Mouse (Mus musculus) mouse trophoblast stem cell (cell line): Measurements from ENCODE around the gene Arhgef12.
"Not testable (repeated sequence)": the region's sequence is repeated elsewhere in the genome, so short reads cannot be mapped to it uniquely, and the experiment has no call there.

Experiments
- in situ Hi-C, 2 experiments: fragments of 300-500 bp; cut with MseI, MboI; formaldehyde crosslinking; loops; 2 replicates in 1 of 2; 3 replicates in 1 of 2; pipeline ENCODE4 v1.15.1; 2025

Arhgef12 gene

DNA sequence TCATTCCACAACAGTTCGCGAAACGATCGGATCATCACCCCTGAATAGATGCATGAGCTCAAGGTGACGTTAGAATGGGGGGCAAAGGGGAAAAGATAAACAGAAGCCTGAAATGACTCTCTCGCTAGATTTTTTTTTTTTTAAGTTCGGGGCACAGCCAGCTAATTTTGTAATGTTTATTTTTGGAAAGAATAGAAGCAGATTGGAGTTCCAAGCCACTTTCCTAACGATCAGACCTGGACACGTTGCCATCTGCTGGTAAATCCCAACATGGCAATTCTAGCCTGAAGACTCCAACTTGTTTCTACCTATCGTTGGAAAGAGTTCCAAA, at the start of gene Arhgef12:
TSS of gene Arhgef12 (minus strand) at position 53 of the 331 bp plus-strand sequence.
- in situ Hi-C loops: loop anchor here in 1 of 2 experiments (10.0 kb wide), 1 partner anchor 102 kb away; no protein-coding TSS in a partner anchor

- in situ Hi-C loops: no loop called here
Observed at GRCm38 (mm10) chr9:43155960-43156359, 48.9 kb upstream of the Arhgef12 start.

DNA sequence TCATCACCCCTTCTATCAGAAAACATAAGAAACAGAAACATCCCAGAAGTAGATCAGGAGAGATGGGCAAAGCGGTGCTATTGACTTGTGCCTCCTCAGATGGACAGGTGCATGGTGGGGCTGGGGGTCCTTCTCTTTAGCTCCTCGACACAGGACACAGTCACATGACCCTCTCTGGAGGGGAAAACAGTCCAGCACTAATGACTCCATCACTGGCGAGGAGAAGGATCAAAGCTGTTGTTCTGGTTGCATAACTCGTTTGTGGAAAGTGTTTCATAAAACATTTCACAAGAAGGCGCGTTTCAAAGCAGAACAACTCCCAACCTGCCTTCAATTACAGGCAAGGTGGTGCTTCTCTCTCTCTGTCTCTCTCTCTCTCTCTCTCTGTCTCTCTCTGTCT, 44.7 kb upstream of the Arhgef12 start:
- in situ Hi-C loops: no loop called here

GRCm38 (mm10) chr9:43150957-43151356, 43.9 kb upstream of the Arhgef12 start:
- in situ Hi-C loops: no loop called here

DNA sequence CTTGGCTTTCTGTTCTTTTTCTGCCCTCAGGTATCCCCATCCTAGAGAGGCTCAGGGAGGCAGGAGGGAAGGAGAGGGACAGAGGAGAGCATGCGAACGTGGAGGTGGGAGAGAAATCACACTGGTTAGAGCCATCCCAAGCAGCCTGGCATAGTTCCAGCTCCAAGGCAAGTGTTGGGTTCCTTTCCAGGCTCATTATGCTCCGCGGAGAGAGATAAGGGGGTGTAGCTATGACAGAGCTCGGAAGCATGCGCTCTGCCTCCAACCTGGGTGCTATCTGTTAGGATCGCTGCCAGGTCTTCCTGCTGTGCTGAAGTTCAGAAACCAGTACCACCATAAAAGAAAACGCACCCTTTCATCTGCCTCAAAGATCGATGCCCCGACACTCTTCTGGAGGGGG, 43.0 kb upstream of the Arhgef12 start:
- in situ Hi-C loops: no loop called here

GRCm38 (mm10) chr9:43149498-43149897, 42.5 kb upstream of the Arhgef12 start:
- in situ Hi-C loops: loop anchor here (10.0 kb wide), 1 partner anchor 135 kb away; no protein-coding TSS in a partner anchor

DNA sequence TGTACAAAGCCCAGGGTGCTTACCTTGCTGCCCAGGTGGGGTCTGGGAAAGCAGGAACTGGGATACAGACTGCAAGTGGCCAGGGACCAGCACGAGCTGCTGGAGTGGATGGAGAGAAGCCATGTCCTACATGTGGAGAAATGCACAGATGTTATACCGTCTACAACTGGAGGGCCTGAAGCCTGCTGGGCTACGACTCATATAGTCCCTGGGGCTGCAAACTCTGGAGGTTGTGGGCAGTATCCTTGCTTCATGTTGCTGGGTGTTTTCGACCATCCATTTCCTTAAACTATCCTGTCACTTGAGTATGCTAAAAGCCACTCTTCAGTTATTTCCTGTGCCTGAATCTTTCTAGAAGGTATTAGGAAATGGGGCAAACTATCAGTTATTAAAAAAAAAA, 38.2 kb upstream of the Arhgef12 start:
- in situ Hi-C loops: loop anchor here (10.0 kb wide), 1 partner anchor 140 kb away; no protein-coding TSS in a partner anchor

- in situ Hi-C loops: loop anchor here (5.0 to 10.0 kb wide), 2 partner anchors 68 to 140 kb away; partner anchors contain the start of gene Pou2f3 (in 2 of the 2)
Observed at GRCm38 (mm10) chr9:43144206-43144810, 37.3 kb upstream of the Arhgef12 start.

- in situ Hi-C loops: loop anchor here (5.0 to 10.0 kb wide), 2 partner anchors 70 to 143 kb away; partner anchors contain the start of gene Pou2f3 (in 2 of the 2)
Observed at GRCm38 (mm10) chr9:43141839-43142238, 34.8 kb upstream of the Arhgef12 start.

GRCm38 (mm10) chr9:43133525-43133924, 26.5 kb upstream of the Arhgef12 start:
- in situ Hi-C loops: no loop called here

DNA sequence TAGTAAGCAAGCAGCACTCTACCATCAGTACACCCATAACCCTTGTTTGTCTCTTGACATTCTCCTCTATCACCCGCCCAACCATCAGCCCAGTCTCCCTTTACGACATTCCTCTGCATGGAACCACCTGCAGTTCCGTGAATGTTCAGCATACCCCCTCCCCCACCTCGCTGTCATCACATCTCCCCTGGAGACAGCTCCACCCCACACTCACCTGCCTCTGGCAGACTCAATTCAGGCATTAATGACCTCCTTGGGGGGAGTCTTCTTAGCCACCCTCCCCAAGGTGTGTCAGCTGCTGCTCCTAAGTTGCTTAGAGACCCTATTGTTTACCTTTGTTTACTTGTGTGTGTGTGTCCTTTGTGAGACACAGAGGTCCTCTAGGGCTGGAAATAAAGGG, 25.3 kb upstream of the Arhgef12 start:
- in situ Hi-C loops: no loop called here

GRCm38 (mm10) chr9:43131940-43132339, 24.9 kb upstream of the Arhgef12 start:
- in situ Hi-C loops: no loop called here

GRCm38 (mm10) chr9:43130684-43131083, 23.6 kb upstream of the Arhgef12 start:
- in situ Hi-C loops: no loop called here

GRCm38 (mm10) chr9:43127101-43127787, 20.2 kb upstream of the Arhgef12 start:
- in situ Hi-C loops: no loop called here

- in situ Hi-C loops: no loop called here
Observed at GRCm38 (mm10) chr9:43122379-43122778, 15.3 kb upstream of the Arhgef12 start.

DNA sequence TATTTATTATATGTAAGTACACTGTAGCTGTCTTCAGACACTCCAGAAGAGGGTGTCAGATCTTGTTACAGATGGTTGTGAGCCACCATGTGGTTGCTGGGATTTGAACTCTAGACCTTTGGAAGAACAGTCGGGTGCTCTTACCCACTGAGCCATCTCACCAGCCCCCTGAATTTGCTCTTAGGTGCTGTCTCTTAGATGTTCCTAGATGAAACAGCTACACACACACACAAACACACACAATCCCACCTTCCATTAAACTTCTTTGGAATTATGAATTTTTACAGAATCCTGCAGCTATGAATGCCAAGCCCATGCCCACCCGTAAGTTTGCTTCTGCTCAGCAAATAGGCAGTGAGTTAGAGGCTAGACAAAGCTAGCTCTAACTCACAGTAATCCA, 14.9 kb upstream of the Arhgef12 start:
- in situ Hi-C loops: not testable (repeated sequence)

DNA sequence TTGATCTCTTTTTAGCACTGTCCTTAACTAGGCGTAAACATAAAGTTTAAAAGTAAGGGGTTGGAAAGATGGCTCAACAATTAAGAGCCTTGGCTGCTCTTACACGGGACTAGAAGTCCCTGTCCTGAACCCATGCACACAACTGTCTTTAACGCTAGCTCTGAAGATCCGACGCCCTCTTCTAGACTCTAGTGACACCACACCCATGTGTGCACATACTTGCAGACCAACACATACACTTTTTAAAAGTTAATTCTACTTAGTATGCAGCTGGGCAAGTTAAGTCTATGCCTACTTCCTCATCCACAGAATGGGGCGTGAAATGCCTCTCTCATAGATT, 9.9 kb upstream of the Arhgef12 start:
- in situ Hi-C loops: loop anchor here in 1 of 2 experiments (10.0 kb wide), 1 partner anchor 112 kb away; no protein-coding TSS in a partner anchor

- in situ Hi-C loops: loop anchor here in 1 of 2 experiments (10.0 kb wide), 1 partner anchor 112 kb away; no protein-coding TSS in a partner anchor
Observed at GRCm38 (mm10) chr9:43116134-43116996, 9.3 kb upstream of the Arhgef12 start, which contains the start of gene Tmem136. Gene Tmem136 (minus strand): TSS chr9:43116570.

- in situ Hi-C loops: loop anchor here in 1 of 2 experiments (10.0 kb wide), 1 partner anchor 111 kb away; no protein-coding TSS in a partner anchor
Observed at GRCm38 (mm10) chr9:43115431-43116133, 8.5 kb upstream of the Arhgef12 start.

GRCm38 (mm10) chr9:43114833-43115232, 7.8 kb upstream of the Arhgef12 start:
- in situ Hi-C loops: loop anchor here in 1 of 2 experiments (10.0 kb wide), 1 partner anchor 110 kb away; no protein-coding TSS in a partner anchor
